Mouse (Mus musculus) ES-E14 (cell line): ENCODE data around the gene Pkmyt1. TPM values are rescaled to one million over a fixed set of nuclear protein-coding genes. Genes with fewer than 3 reads are reported as not detected.
"Not testable (repeated sequence)": the region's sequence is repeated elsewhere in the genome, so short reads cannot be mapped to it uniquely, and the experiment has no call there.

ENCODE experiments used
- DNase-seq: peaks from one replicate; pipeline ENCODE4 v3.0.0-alpha.2; 2013; ENCODE audit warnings: low read depth, low spot score
- H3K27ac ChIP-seq: 2 replicates; pipeline ENCODE4 v1.5.1; 2012; ENCODE audit warnings: low read depth, mild to moderate bottlenecking, low read length, moderate library complexity, mixed read lengths; ENCODE audit not compliant: poor library complexity, insufficient read depth, severe bottlenecking
- H3K36me3 ChIP-seq: 2 replicates; pipeline ENCODE4 v1.6.1; 2012; ENCODE audit warnings: mild to moderate bottlenecking, low read length, moderate library complexity, mixed read lengths; ENCODE audit not compliant: control insufficient read depth, poor library complexity, insufficient read depth, severe bottlenecking
- H3K4me1 ChIP-seq, 2 experiments: fragments of 150-350 bp in 1 of 2; sonication (generic) in 1 of 2; 2 replicates each; pipeline ENCODE4 v1.6.1; 2012; ENCODE audit warnings: low read length in 2 of 2, mild to moderate bottlenecking in 1 of 2, mixed read lengths in 1 of 2; ENCODE audit not compliant: control insufficient read depth in 2 of 2, insufficient read depth in 2 of 2, poor library complexity in 1 of 2
- H3K4me3 ChIP-seq, 2 experiments: fragments of 150-350 bp in 1 of 2; sonication (generic) in 1 of 2; 2 replicates each; pipeline ENCODE4 v1.5.1; 2012; ENCODE audit warnings: low read length in 2 of 2, low read depth in 1 of 2, mild to moderate bottlenecking in 1 of 2, mixed read lengths in 1 of 2; ENCODE audit not compliant: insufficient read depth in 1 of 2, poor library complexity in 1 of 2, severe bottlenecking in 1 of 2
- H3K9ac ChIP-seq: 2 replicates; pipeline ENCODE4 v1.6.1; 2012; ENCODE audit warnings: low read depth, mild to moderate bottlenecking, low read length, mixed read lengths; ENCODE audit not compliant: poor library complexity, insufficient read depth, severe bottlenecking
- H3K9me3 ChIP-seq: fragments of 150-350 bp; sonication (generic); 2 replicates; pipeline ENCODE4 v1.6.1; 2012; ENCODE audit warnings: low read depth, mild to moderate bottlenecking, low read length; ENCODE audit not compliant: control insufficient read depth, insufficient read depth
- CHD2 ChIP-seq: IDR thresholded peaks from 2 replicates; pipeline ENCODE4 v1.6.1; 2014; ENCODE audit warnings: mild to moderate bottlenecking, low read depth, low read length, inconsistent platforms
- HCFC1 ChIP-seq: IDR thresholded peaks from 2 replicates; pipeline ENCODE4 v1.6.1; 2012; ENCODE audit warnings: low read length, inconsistent platforms, borderline replicate concordance; ENCODE audit not compliant: insufficient read depth
- MAFK ChIP-seq: IDR thresholded peaks from 2 replicates; pipeline ENCODE4 v1.6.1; 2014; ENCODE audit warnings: mild to moderate bottlenecking, low read depth, low read length, inconsistent platforms; ENCODE audit not compliant: insufficient read depth
- ZC3H11A ChIP-seq: IDR thresholded peaks from 2 replicates; pipeline ENCODE4 v1.6.1; 2012; ENCODE audit warnings: low read depth, mild to moderate bottlenecking, inconsistent platforms, low read length, borderline replicate concordance
- ZNF384 ChIP-seq: IDR thresholded peaks from 2 replicates; pipeline ENCODE4 v1.6.1; 2012; ENCODE audit warnings: low read depth, low read length, inconsistent platforms
- in situ Hi-C, 2 experiments: fragments of 600-800 bp; cut with MboI; formaldehyde crosslinking; loops; one replicate each; pipeline ENCODE4 v1.15.1; 2025; ENCODE audit warnings: low sequenced_read_pairs in 2 of 2, inconsistent platforms in 1 of 2; ENCODE audit not compliant: unreplicated experiment in 2 of 2
- total RNA-seq: library from RNA; depleted of rRNA; stranded (reverse); fragments of 300-350 nt; gene quantifications from 2 replicates; pipeline ENCODE4 v1.2.3, GENCODE M21; 2012

Pkmyt1 gene
- total RNA-seq, 1 experiment: 24.1 TPM

GRCm38 (mm10) chr17:23771284-23772218 is 45.4 kb downstream of the Pkmyt1 start, which contains the start of gene Flywch1:
Gene Flywch1, minus strand, starts transcription at chr17:23771602.
- H3K9ac ChIP-seq: peak within 1 kb of the TSS; percentile 95
- H3K9me3 ChIP-seq: no peaks in the 10 kb centered on the region
- peak; percentile 80 for TF ChIP-seq HCFC1
- TF ChIP-seq CHD2: peak; percentile 74
- TF ChIP-seq ZC3H11A: no peak
- no peak for TF ChIP-seq ZNF384
- no peak for TF ChIP-seq MAFK
- DNase-seq: peak; percentile 96
- peak within 1 kb of the TSS; percentile 54; the same call in 1 of the 2 replicates for H3K27ac ChIP-seq
- peak within 1 kb of the TSS; percentile 74 to 85 for H3K4me3 ChIP-seq
- H3K4me1 ChIP-seq: peaks cover 2 to 3% of the 10 kb centered on the region in 2 experiments; a peak in 1 of 4 replicates
- in situ Hi-C loops: no loop called here
- peaks cover 2% of the 10 kb centered on the region; the same call in 1 of the 2 replicates for H3K36me3 ChIP-seq

- H3K9me3 ChIP-seq, H3K27ac ChIP-seq, H3K36me3 ChIP-seq, H3K9ac ChIP-seq, H3K4me3 ChIP-seq, H3K4me1 ChIP-seq, in situ Hi-C loops, DNase-seq: not testable (repeated sequence)
Observed at GRCm38 (mm10) chr17:23772219-23772556, 46.1 kb downstream of the Pkmyt1 start.

GRCm38 (mm10) chr17:23773676-23774075 is 47.5 kb downstream of the Pkmyt1 start:
- Histone ChIP-seq H3K9me3 (no peaks in the 10 kb centered on the region), H3K27ac (no peak overlapping the region), H3K4me3 (no peak overlapping the region), H3K36me3 (peaks cover 2% of the 10 kb centered on the region; the same call in 1 of the 2 replicates), H3K9ac (no peak overlapping the region), H3K4me1 (peaks cover 2 to 5% of the 10 kb centered on the region in 2 experiments; a peak in 1 of 4 replicates)
- TF ChIP-seq ZNF384 (no peak), CHD2 (no peak), HCFC1 (no peak), ZC3H11A (no peak), MAFK (no peak)
- DNase-seq: no peak
- in situ Hi-C loops: no loop called here

GRCm38 (mm10) chr17:23774090-23774489 is 48.0 kb downstream of the Pkmyt1 start:
- in situ Hi-C loops: no loop called here
- H3K9me3 ChIP-seq: no peaks in the 10 kb centered on the region
- H3K27ac ChIP-seq: no peak overlapping the region
- TF ChIP-seq HCFC1 (no peak), ZC3H11A (0 out of 2 replicates have a peak, but pooled peaks have one; percentile 22), ZNF384 (no peak), CHD2 (no peak)
- H3K36me3 ChIP-seq: 0 out of 2 replicates have a peak, but pooled peaks cover 2% of the 10 kb centered on the region
- peaks cover 2 to 6% of the 10 kb centered on the region in 2 experiments; a peak in 1 of 4 replicates for H3K4me1 ChIP-seq
- H3K9ac ChIP-seq: no peak overlapping the region
- DNase-seq: peak; percentile 65
- H3K4me3 ChIP-seq: no peak overlapping the region
